Mouse (Mus musculus) cerebellum, postnatal 14 days (tissue): ENCODE measurements around the gene Noxo1.
"Not testable (repeated sequence)": the region's sequence is repeated elsewhere in the genome, so short reads cannot be mapped to it uniquely, and the experiment has no call there.

ENCODE experiments used
- DNase-seq, 2 experiments: peaks; one replicate each; pipeline ENCODE4 v3.0.0; 2021; ENCODE audit warnings: mixed read lengths in 2 of 2

Noxo1 gene

GRCm38 (mm10) chr17:24696011-24696697 is at the start of gene Noxo1, which contains the start of gene Gfer:
Gene Noxo1, plus strand, starts transcription at chr17:24696234.
Gene Gfer, minus strand, starts transcription at chr17:24696156.
- peak; percentile 88 to 92 for DNase-seq

DNA sequence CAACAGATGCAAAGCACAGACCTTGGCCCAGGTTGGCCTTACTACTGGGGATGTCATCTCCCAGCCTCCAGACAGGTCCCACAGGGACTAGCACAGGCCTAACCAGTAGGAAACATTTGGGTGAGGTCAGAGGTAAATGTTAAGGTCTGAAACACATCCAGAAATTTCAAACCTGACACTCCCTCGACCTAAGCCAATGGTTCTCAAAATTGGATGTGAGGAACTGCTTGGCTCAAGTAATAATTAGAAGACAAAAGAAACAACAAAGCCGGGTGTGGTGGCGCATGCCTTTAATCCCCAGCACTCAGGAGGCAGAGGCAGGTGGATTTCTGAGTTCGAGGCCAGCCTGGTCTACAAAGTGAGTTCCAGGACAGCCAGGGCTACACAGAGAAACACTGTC is 49.7 kb upstream of the Noxo1 start:
- DNase-seq, result no peak

DNA sequence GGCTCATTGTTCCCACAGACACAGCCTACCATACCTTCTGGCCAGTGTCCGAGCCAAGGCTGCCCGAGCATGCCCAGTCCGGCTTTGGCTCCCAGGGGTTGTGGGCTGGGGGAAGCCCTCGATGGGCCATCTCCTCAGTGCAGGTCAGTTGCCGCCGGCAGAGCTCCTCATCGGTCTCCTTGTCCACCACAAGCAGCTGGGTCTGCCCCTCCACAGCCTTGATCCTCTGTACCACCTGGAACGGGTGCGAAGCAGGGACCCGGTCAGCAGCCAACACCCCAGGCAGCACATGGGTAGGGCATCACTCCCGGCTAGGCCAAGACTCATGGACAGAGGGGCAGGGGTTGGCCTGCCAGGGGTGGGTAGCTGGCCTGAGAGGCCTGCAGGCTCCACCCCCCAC is 48.5 kb upstream of the Noxo1 start:
- no peak for DNase-seq

DNA sequence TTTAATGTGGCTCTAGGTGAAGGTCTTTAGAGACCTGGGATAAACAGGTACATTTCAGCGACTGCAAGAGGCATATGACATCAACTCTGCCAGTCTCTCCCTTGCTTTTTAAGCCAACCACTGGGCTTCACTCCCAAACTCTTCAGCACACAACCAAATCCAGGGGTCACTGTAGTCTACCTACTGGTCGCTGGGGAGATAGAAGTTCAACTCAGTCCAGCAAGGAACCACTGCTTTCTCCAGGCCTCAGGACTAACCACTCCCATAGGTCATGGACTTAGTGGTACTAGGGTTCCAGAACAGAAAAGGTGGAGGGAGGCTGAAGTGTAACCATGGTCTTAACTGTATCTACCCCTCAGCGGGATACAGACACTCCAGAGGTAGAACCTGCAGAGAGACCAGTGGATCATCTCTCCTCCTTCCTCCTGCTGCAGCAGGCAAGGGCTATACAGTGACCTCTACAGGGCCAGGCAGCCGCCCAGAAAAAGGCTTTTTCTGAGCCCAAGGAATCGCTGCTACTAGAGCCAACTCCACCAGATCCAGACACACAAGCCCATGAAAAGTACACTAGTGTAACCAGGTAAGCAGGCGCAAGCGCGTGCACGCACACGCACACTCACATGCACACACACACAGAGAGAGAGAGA is 47.2 kb upstream of the Noxo1 start:
- peak in 1 of 2 experiments; percentile 50 for DNase-seq

- DNase-seq, result peak; percentile 62 to 70
Observed at GRCm38 (mm10) chr17:24649581-24650069, 46.4 kb upstream of the Noxo1 start.

DNA sequence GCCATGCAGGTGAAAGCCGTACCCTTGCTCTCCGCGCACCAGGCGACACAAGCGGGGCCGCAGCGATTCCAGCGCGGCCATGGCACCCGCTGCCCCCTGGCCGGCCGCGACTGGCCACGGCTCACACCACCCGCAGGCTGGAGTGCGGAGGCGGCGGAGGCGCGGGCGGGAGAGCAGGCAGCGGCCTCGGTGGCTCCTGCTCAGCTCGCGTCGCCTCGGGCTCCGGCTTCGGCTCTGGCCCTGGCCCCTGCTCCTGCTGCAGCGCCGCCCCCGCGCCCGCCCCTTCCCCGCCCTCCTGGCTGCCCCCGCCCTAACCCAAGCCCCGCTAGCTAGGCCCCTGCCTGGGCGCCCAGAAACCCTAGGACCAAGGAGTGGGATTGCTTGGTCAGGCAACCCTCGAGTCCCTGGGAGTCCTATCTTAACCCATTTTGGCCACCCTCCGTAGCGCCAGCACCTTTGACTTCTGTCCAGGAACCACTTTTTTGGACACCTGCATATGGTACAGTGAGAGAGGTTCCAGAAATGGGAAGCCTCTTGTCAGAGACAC is 45.9 kb upstream of the Noxo1 start, which contains the start of gene Slc9a3r2:
TSS of gene Slc9a3r2 (minus strand) at position 258 of the 547 bp plus-strand sequence.
- peak; percentile 69 to 82 for DNase-seq

DNA sequence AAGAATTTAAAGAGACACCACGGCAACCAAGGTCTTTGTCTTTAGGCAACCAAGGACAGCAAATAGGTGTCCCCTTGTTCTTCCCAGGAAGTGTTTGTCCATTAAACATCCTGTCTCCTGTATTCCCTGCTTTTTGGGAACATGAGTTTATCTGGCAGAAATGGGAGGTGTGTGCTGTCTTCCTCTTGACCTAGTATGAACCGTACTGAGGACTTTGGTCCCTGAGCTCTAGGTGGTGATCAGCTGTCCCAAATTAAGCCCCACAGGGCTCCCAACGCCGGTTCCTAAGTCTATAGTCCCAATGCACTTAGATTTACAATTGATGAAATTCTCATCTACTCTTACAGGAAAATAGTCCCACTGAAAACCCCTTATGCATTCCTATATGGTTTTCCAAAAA is 45.3 kb upstream of the Noxo1 start:
- no peak for DNase-seq

DNA sequence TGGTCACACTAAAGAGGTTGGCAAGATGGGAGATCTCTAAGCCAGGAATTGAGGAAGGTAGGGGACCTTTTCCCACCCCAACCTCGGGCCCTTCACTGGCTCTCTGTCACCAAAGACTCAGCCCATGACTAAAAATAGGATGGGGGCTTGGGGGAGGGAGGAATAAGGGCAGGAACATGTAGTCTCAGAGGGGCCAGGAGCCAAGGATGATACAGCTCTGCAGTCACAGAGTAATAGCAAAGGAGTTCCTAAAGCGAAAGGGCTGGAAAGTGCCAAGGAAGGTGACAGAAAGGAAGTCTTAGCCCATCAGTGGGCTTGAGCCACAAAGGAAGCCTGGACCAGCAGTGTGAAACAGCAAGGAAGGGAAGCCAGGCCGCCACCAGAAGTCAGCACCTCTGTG is 44.2 kb upstream of the Noxo1 start:
- DNase-seq, result no peak

- DNase-seq, result peak; percentile 87 to 91
Observed at GRCm38 (mm10) chr17:24653967-24654710, 41.9 kb upstream of the Noxo1 start.

DNA sequence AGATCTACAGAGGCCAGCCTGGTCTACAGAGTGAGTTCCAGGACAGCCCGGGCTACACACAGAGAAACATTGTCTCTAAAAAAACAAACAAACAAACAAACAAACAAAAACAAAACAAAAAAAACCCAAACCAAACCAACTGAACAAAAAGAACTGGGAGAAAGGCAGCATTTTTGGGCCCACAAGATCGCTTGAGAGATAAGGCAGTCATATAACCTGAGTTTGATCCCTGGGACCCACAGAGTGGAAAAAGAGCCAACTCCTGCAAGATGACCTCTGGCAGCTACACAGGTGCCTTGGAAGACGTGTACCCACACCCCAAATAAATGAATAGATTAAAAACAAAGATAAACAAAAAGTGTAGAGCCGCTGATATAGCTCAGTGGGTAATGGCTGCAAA is 41.1 kb upstream of the Noxo1 start:
- DNase-seq, result no peak

DNA sequence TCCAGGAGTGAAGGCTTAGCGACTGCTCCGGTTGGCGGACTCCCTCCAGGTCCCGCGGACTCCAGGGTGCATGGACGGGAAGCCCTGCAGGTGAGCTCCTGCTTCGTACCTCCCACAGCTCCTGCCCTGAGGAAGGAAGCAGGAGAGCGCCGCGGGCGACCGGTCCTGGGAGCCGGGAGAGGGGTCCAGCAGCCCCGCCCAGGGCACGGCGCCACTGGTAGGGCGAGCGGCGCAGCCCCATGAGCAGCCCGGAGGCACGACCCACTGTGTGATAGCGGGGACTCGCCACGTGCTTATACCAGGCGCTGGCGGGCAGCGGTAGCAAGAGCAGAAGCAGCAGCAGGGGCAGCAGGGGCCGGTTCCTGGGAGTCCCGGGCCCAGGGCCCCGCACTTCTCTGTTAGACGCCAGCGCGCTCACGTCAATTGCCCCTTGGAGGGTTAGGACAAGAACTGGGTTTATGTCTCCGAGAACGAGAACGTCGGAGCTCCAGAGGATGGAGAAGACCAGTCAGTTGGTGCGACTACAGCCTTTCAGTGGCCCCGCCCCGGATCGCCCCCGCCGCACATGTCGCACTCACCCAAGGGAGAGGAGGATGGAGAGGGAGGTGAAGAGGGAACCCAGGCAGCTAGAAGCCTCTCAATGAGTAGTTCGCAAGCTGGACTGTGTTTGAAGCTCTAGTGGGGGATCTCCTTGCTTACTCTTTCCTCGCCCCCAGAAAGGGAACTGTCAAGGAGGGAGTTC is 37.8 kb upstream of the Noxo1 start, which contains the start of gene Npw:
TSS of gene Npw (minus strand) at position 441 of the 742 bp plus-strand sequence.
- no peak for DNase-seq

DNA sequence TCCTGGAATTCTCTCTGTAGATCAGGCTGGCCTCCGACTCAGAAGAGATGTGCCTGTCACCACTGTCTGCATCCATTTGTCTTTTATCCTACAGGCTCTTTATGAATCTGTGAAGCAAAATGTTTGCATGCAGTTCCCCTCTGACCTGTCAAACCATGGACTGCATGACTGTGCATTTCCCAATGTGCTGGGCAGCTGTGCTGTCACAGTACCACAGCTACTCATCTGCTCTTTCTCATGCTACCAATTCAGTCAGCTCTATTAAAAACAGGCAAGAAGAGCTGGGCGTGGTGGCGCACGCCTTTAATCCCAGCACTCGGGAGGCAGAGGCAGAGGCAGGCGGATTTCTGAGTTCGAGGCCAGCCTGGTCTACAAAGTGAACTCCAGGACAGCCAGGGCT is 29.0 kb upstream of the Noxo1 start:
- not testable (repeated sequence) for DNase-seq

DNA sequence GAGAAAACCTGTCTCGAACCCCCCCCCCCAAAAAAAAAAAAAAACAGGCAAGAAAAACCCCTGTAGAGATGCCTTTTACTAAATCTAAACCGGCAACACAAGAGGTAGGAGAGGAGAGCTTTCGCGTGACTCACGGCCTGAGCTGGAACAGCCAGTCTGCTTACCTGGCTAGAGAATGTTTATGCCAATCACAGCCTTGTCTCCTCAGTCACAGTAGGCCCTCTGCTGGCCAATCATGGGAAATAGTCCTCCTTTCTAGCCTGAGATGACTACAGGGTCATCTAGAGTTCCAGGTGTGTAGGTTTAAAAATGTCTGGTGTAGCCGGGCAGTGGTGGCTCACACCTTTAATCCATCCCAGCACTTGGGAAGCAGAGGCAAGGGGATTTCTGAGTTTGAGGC is 28.6 kb upstream of the Noxo1 start:
- peak; percentile 82 to 87 for DNase-seq

DNA sequence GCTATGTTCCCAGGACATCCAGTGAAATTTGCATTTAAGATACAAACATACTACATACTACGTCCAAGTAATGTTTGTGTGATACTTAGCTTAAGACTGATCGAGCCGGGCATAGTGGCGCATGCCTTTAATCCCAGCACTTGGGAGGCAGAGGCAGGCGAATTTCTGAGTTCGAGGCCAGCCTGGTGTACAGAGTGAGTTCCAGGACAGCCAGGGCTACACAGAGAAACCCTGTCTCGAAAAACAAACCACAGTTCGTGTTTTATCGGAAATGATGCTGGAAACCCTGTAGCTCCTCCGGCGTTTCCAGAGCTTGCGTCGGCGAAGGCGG is 26.9 kb upstream of the Noxo1 start:
- not testable (repeated sequence) for DNase-seq

GRCm38 (mm10) chr17:24669545-24670245 is 26.3 kb upstream of the Noxo1 start, which contains the start of gene Zfp598:
Gene Zfp598, plus strand, starts transcription at chr17:24669687.
- DNase-seq, result peak; percentile 95 to 97

- DNase-seq, result no peak
Observed at GRCm38 (mm10) chr17:24670246-24670844, 25.7 kb upstream of the Noxo1 start.

DNA sequence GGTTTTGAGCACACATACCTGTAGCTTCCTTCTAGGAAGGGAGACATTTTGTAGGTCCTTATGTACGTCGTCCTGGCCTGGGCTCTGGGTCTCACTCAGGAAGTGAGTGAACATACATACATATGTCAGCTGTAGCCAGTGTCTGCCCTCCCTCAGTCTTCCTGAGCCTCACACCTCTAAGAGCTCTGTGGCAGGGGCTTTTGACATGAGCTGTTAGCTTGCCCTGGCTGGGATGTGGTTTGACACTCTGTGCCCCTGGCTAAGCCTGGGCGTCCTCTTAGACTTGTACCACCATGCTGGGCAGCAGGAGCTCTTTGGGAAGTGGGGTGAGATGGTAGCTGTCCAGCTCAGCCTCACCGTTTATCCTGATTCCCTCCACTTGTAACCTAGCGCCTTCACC is 24.7 kb upstream of the Noxo1 start:
- no peak for DNase-seq

- no peak for DNase-seq
Observed at GRCm38 (mm10) chr17:24672141-24672540, 23.9 kb upstream of the Noxo1 start.

GRCm38 (mm10) chr17:24674277-24674676 is 21.8 kb upstream of the Noxo1 start:
- no peak for DNase-seq

- peak; percentile 77 to 87 for DNase-seq
Observed at GRCm38 (mm10) chr17:24676187-24676586, 19.8 kb upstream of the Noxo1 start.

- DNase-seq, result no peak
Observed at GRCm38 (mm10) chr17:24676877-24677276, 19.2 kb upstream of the Noxo1 start.
